Mouse (Mus musculus): ENCODE measurements around the gene Lrch1. TPM values are rescaled to one million over a fixed set of nuclear protein-coding genes. Genes with fewer than 3 reads are reported as not detected.

The Lrch1 gene
- total RNA-seq, 2 experiments from 2014 or later: 18.2 to 19.5 TPM

DNA sequence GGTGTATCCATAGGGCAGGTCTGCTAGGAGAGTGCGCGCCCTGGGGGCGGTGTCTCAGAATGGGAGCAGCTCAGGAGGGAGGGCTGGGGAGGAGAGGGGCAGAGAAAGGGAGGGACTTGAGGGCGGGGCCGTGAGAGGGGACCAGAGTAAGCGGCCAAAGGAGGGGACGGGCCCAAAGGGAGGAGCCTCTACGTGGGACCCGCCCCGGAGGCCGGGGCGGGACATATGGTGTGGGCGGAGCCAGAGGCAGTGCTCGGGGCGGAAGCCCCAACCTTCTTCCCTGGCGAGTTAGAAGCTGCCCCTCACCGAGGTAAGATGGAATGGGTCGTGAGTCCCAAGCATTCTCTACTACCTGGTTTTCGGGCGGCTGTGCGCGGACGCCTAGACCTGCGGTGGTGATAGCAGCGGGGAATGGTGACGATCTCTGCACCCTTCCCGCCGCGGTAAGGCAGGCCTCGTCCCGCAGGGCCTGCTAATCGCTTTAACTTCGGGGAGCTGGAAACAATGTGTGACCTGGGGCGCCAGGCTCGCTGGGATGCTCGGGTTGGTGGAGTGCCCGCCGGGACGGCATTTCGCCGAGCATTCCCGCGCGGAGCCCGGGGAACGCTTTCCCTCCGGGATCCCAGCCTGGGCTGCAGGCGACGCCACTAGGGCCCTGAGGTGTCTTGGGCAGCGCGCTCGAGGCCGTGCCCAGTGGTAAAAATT, 215.4 kb downstream of the Lrch1 start, which contains the start of gene Esd:
Gene Esd (plus strand): TSS at position 219 of the 705 bp plus-strand sequence.
- ATAC-seq (ENCODE audit: poor library complexity, severe bottlenecking): peak; percentile 94

DNA sequence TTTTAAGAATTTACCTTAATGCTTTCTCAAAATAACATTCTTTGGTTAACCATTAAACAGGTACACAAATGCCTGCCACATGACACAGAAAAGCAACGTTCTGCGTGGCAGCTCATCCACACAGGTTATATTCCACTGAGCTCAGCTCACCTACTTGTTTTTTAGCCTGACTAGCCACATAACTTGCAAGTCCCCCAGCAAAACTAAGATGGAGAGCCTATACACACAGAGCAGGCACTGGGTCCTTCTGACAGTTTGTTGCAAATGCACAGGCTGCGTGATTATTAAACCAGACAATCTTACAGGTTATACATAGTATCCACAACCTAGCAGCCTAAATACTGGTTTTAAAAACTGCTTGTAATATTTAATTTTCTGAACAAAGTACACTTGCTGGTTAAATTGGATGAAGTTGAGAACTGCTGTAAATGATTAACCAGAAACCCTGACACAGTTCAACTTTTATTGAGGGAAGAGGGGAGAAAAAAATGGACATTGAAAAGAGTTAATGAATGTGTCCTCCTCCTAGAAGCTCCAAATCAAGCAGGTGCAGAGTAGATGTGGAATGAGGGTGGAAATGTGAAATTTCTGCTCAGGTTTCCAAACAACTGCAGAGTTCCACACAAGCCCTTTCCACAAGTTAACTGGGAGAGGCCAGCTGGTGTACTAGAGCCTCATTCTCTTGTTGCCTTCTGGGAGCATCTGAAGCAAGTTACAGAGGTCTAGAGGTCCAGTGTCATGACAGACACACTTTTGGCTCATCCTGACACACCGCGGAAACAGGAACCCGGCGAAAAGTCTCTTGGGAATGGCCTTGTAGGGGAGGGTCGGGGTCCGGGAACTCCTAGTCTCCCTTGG, 216.2 kb downstream of the Lrch1 start:
- no peak; the same call in 1 of the 2 replicates for ATAC-seq (ENCODE audit: poor library complexity, severe bottlenecking)

DNA sequence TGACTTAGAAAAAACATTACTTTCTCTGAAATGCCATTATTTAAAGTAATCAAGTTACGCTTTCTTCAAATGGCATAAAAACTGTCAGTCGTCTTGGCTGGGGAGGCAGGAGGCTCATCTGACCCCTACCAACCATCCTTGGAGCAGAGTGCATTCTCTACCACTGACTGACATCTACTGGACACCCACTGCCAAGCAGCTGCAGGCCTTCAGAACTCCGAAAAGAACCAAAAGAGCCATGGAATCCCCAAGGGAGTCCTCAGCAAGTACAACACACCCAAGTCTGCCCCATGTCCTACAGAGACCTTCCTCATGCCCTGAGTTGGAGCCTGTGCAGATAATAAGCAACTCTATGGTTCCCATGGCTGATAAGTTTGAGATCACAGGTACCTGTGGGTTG, 224.1 kb downstream of the Lrch1 start:
- ATAC-seq (ENCODE audit: poor library complexity, severe bottlenecking): no peak

DNA sequence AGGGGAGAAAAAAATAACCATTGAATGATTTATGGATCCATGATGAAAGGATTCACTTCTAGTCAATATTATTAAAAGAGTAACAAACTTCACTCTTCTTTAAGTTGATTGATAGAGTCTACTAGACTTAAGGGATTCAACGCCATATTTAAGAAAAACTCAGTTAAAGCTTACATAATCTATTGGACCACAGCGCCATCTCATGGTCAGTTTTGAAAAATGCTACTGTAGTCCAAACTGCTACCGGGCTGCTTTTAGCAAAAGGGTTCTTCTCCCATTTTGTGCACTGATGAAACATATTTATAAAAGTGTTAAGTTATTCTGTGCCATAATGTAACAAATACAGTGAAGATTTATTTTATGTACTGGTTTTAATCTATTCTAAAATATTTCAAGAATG, 238.6 kb downstream of the Lrch1 start:
- peak; percentile 77 for ATAC-seq (ENCODE audit: poor library complexity, severe bottlenecking)

Other genes starting within 250 kb of the Lrch1 start
- 298 and 331 TPM in 2 replicates for gene Esd, start 215.6 kb downstream of the Lrch1 start, total RNA-seq (2015)
- 258 and 294 TPM in 2 replicates for gene Esd, start 215.6 kb downstream of the Lrch1 start, total RNA-seq (2017)
- 13.8 and 14.0 TPM in 2 replicates for gene Rubcnl, start 68.2 kb upstream of the Lrch1 start, total RNA-seq (2015)
- gene Rubcnl, start 68.2 kb upstream of the Lrch1 start, total RNA-seq (2017): 15.7 and 17.5 TPM in 2 replicates
- gene Lrrc63, start 183.0 kb upstream of the Lrch1 start, total RNA-seq (2015): 0.09 and 0.11 TPM in 2 replicates
- 0.12 and 0.37 TPM in 2 replicates for gene Lrrc63, start 183.0 kb upstream of the Lrch1 start, total RNA-seq (2017)
- 1,031 and 1,064 TPM in 2 replicates for gene Lcp1, start 183.2 kb upstream of the Lrch1 start, total RNA-seq (2015)
- 669 and 719 TPM in 2 replicates for gene Lcp1, start 183.2 kb upstream of the Lrch1 start, total RNA-seq (2017)